Mouse (Mus musculus) liver, embryonic 14.5 days (tissue): ENCODE data around the gene Zcchc17. TPM values are rescaled to one million over a fixed set of nuclear protein-coding genes. Genes with fewer than 3 reads are reported as not detected.

Source experiments
- ATAC-seq: fragments of 200-750 bp; cut with Nextera tagmentation; 2 replicates; pipeline ENCODE4 v1.8.0; 2017; ENCODE audit warnings: moderate number of reproducible peaks, mild to moderate bottlenecking, moderate library complexity; ENCODE audit not compliant: insufficient read depth
- DNase-seq, 3 experiments: peaks; one replicate each; pipeline ENCODE4 v3.0.0-alpha.2; 2012 to 2013; ENCODE audit warnings: low read depth in 3 of 3, low spot score in 3 of 3
- H3K27ac ChIP-seq: fragments of 300-500 bp; sonication (generic); 2 replicates; pipeline ENCODE4 v1.5.1; 2014; ENCODE audit warnings: moderate library complexity, mild to moderate bottlenecking, control low read depth, inconsistent platforms
- H3K27me3 ChIP-seq: fragments of 300-500 bp; sonication (generic); 2 replicates; pipeline ENCODE4 v1.6.1; 2014; ENCODE audit warnings: mild to moderate bottlenecking, low read length, moderate library complexity; ENCODE audit not compliant: control insufficient read depth, insufficient read depth
- H3K36me3 ChIP-seq: fragments of 300-500 bp; sonication (generic); replicated peaks from 2 replicates; pipeline ENCODE4 v1.6.1; 2014; ENCODE audit warnings: low read depth; ENCODE audit not compliant: control insufficient read depth, insufficient read depth
- H3K4me1 ChIP-seq, 2 experiments: fragments of 200-500 bp in 1 of 2; fragments of 300-500 bp in 1 of 2; sonication (generic) in 1 of 2; replicated peaks; 2 replicates each; pipeline ENCODE4 v1.6.1; 2012 to 2014; ENCODE audit warnings: antibody characterized with exemption in 1 of 2, inconsistent platforms in 1 of 2, low read length in 1 of 2; ENCODE audit not compliant: control insufficient read depth in 2 of 2, insufficient read depth in 2 of 2
- H3K4me2 ChIP-seq: fragments of 300-500 bp; sonication (generic); 2 replicates; pipeline ENCODE4 v1.6.1; 2014; ENCODE audit warnings: low read depth, mild to moderate bottlenecking, control low read depth, moderate library complexity
- H3K4me3 ChIP-seq, 2 experiments: fragments of 200-500 bp in 1 of 2; fragments of 300-500 bp in 1 of 2; sonication (generic) in 1 of 2; 2 replicates each; pipeline ENCODE4 v1.5.1; 2012 to 2014; ENCODE audit warnings: low read depth in 2 of 2, low read length in 2 of 2, mild to moderate bottlenecking in 2 of 2, control low read depth in 1 of 2, inconsistent platforms in 1 of 2, moderate library complexity in 1 of 2; ENCODE audit not compliant: insufficient read depth in 1 of 2
- H3K9ac ChIP-seq: fragments of 300-500 bp; sonication (generic); replicated peaks from 2 replicates; pipeline ENCODE4 v1.6.1; 2014; ENCODE audit warnings: mild to moderate bottlenecking, control low read depth, moderate library complexity
- H3K9me3 ChIP-seq: fragments of 300-500 bp; sonication (generic); 2 replicates; pipeline ENCODE4 v1.6.1; 2016; ENCODE audit warnings: low read length, mixed read lengths; ENCODE audit not compliant: control insufficient read depth
- CTCF ChIP-seq: IDR thresholded peaks from 2 replicates; pipeline ENCODE4 v1.5.1; 2016; ENCODE audit warnings: antibody characterized with exemption, low read depth, control low read depth
- EP300 ChIP-seq: IDR thresholded peaks from 2 replicates; pipeline ENCODE4 v1.6.1; 2016; ENCODE audit warnings: antibody characterized with exemption, low read depth
- WGBS: fragments of 180-500 bp; shearing (Covaris S2); extraction: QIAGEN DNeasy Blood & Tissue Kit; methylation state at CpG from one replicate; pipeline ENCODE4 v1.1.7; 2014; ENCODE audit not compliant: insufficient replicate concordance; 5-methylcytosine and 5-hydroxymethylcytosine counted together
- polyA plus RNA-seq, 2 experiments: library from polyadenylated mRNA; depleted of rRNA in 1 of 2; stranded (reverse) in 1 of 2; unstranded in 1 of 2; fragments of >200 nt; fragmentation: Nextera tagmentation in 1 of 2; extraction: Ambion mirVana in 1 of 2; gene quantifications; 2 replicates each; pipeline versions ENCODE4 v1.2.1 to v1.2.3; 2012 to 2014

Zcchc17 gene
- polyA plus RNA-seq, 2 experiments: 17.1 to 49.7 TPM

- Histone ChIP-seq H3K27ac (no peak overlapping the region), H3K9ac (no peak overlapping the region), H3K27me3 (no peaks in the 10 kb centered on the region), H3K4me1 (peaks cover 4 to 6% of the 10 kb centered on the region in 2 experiments; a peak in 3 of 4 replicates), H3K4me3 (no peak overlapping the region), H3K4me2 (no peak overlapping the region), H3K9me3 (no peaks in the 10 kb centered on the region), H3K36me3 (peaks cover 32% of the 10 kb centered on the region)
- TF ChIP-seq EP300 (no peak), CTCF (no peak)
- DNase-seq: no peak
- no peak for ATAC-seq
- 73% methylated on average over 7 of the region's 7 CpGs for WGBS
These were observed 7.2 kb downstream of the Zcchc17 start for GRCm38 (mm10) chr4:130352588-130352987.

GRCm38 (mm10) chr4:130350690-130351422 lies 8.9 kb downstream of the Zcchc17 start:
- Histone ChIP-seq H3K27me3 (no peaks in the 10 kb centered on the region), H3K36me3 (peaks cover 32% of the 10 kb centered on the region), H3K27ac (peak overlapping the region; percentile 31), H3K9me3 (no peaks in the 10 kb centered on the region), H3K4me3 (no peak overlapping the region), H3K4me2 (no peak overlapping the region), H3K9ac (no peak overlapping the region), H3K4me1 (peaks cover 4 to 6% of the 10 kb centered on the region in 2 experiments; a peak in 3 of 4 replicates)
- TF ChIP-seq CTCF (peak; percentile 48), EP300 (0 out of 2 replicates have a peak, but pooled peaks have one; percentile 9)
- DNase-seq (no peak), ATAC-seq (peak; percentile 41; the same call in 1 of the 2 replicates)
- 59% methylated on average over 16 of the region's 16 CpGs for WGBS

GRCm38 (mm10) chr4:130349666-130350065 lies 10.1 kb downstream of the Zcchc17 start:
- Histone ChIP-seq H3K9ac (no peak overlapping the region), H3K4me1 (peaks cover 4 to 6% of the 10 kb centered on the region in 2 experiments; a peak in 3 of 4 replicates), H3K36me3 (peaks cover 32% of the 10 kb centered on the region), H3K27ac (no peak overlapping the region), H3K4me3 (no peak overlapping the region), H3K4me2 (no peak overlapping the region), H3K27me3 (no peaks in the 10 kb centered on the region), H3K9me3 (no peaks in the 10 kb centered on the region)
- ATAC-seq (no peak), DNase-seq (no peak)
- TF ChIP-seq CTCF: peak; percentile 64
- no peak for TF ChIP-seq EP300
- 76% methylated on average over 6 of the region's 6 CpGs for WGBS

GRCm38 (mm10) chr4:130341691-130342090 lies 18.1 kb downstream of the Zcchc17 start:
- 22% methylated on average over 4 of the region's 4 CpGs for WGBS

GRCm38 (mm10) chr4:130335867-130336266 lies 23.9 kb downstream of the Zcchc17 start:
- no peak for TF ChIP-seq CTCF
- WGBS: 70% methylated on average over 5 of the region's 5 CpGs
- Histone ChIP-seq H3K9ac (no peak overlapping the region), H3K36me3 (peaks cover 4% of the 10 kb centered on the region), H3K9me3 (no peaks in the 10 kb centered on the region), H3K27ac (no peak overlapping the region), H3K4me2 (no peak overlapping the region), H3K4me3 (no peak overlapping the region), H3K4me1 (no peaks in the 10 kb centered on the region; a peak in 1 of 4 replicates), H3K27me3 (no peaks in the 10 kb centered on the region)
- DNase-seq: no peak
- 0 out of 2 replicates have a peak, but pooled peaks have one; percentile 26 for ATAC-seq

More at GRCm38 (mm10) chr4:130341691-130342090, 18.1 kb downstream of the Zcchc17 start:
- no peak overlapping the region for H3K4me2 ChIP-seq
- no peaks in the 10 kb centered on the region; a peak in 1 of 4 replicates for H3K4me1 ChIP-seq
- no peaks in the 10 kb centered on the region for H3K9me3 ChIP-seq
- no peaks in the 10 kb centered on the region for H3K27me3 ChIP-seq
- H3K9ac ChIP-seq: no peak overlapping the region
- DNase-seq (peak; percentile 37 to 42 (median 40)), ATAC-seq (no peak)
- H3K4me3 ChIP-seq: no peak overlapping the region
- TF ChIP-seq CTCF: peak; percentile 83
- no peak for TF ChIP-seq EP300
- H3K27ac ChIP-seq: no peak overlapping the region
- H3K36me3 ChIP-seq: peaks cover 4% of the 10 kb centered on the region
